Mouse (Mus musculus) testis, adult 2 months (tissue): Measurements from ENCODE around the gene Ctc1.
A peak's percentile ranks its signal among the peaks of the same experiment; 100 is the strongest.

Experiments
- CTCF ChIP-seq: fragments of 200-500 bp; IDR thresholded peaks from 2 replicates; pipeline ENCODE4 v1.5.1; 2012; ENCODE audit warnings: low read depth, mild to moderate bottlenecking, inconsistent platforms, low read length, moderate library complexity; ENCODE audit not compliant: control insufficient read depth, insufficient read depth, insufficient replicate concordance
- POLR2A ChIP-seq: fragments of 200-500 bp; IDR thresholded peaks from 2 replicates; pipeline ENCODE4 v1.6.1; 2012; ENCODE audit warnings: low read depth, mild to moderate bottlenecking, inconsistent platforms, low read length, moderate library complexity; ENCODE audit not compliant: control insufficient read depth

DNA sequence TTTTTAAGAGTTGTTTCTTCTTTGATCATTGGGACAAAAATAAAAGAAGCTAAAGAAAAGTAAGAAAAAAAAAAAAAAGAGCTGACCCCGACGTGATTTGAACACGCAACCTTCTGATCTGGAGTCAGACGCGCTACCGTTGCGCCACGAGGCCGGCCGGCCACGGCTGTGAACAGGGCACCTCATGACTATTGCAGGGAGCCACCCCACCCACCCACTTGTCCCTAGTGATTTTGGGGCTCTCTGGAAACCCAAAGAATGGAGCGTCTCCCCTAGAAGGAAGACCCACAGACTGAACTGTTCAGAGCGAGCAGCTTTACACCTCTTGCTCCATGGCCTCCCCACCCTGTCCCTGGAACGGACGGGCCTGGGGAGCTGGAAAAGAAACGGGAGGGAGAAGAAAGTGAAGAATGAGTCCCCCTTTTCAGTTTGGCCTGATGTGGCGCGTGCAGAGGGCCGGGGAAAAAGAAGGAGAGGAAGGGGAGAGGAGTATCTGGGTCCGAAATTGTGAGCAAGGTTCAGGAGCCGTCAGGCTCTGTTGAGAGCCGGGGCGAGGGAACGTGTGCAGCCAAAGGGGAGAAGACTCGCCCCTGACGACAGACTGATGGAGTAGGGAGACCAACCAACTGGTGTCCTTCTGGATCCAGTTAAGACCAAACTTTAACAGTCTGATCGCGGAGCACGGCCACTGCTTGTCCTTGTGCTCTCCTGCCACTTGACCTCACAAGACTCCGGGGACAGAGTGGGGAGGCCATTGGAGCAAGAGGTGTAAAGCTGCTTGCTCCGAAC lies 47.9 kb downstream of the Ctc1 start:
- TF ChIP-seq POLR2A = peak; percentile 50
- no peak for TF ChIP-seq CTCF
